Mouse (Mus musculus) erythroblast, adult 5-6 weeks (primary cell): ENCODE data around the gene Hsf4. TPM values are rescaled to one million over a fixed set of nuclear protein-coding genes. Genes with fewer than 3 reads are reported as not detected.
A peak's percentile ranks its signal among the peaks of the same experiment; 100 is the strongest.

ENCODE experiments used
- ATAC-seq: replicated peaks from 2 replicates; pipeline ENCODE4 v1.8.0; 2016; ENCODE audit warnings: moderate number of reproducible peaks, mild to moderate bottlenecking, moderate TSS enrichment, inconsistent platforms; ENCODE audit not compliant: poor library complexity, low FRiP score, severe bottlenecking
- total RNA-seq, 2 experiments: library from RNA; stranded (forward) in 1 of 2; stranded (reverse) in 1 of 2; fragments of 150-400 nt in 1 of 2; fragments of 200-764, 138-1000 nt in 1 of 2; gene quantifications; 2 replicates each; pipeline versions ENCODE4 v1.2.3 to v1.2.4; 2015 to 2017; ENCODE audit warnings: low replicate concordance in 2 of 2

The Hsf4 gene
- total RNA-seq, 2 experiments from 2014 or later, result not detected

- peak; percentile 7; the same call in 1 of the 2 replicates for ATAC-seq
These were observed 10.5 kb upstream of the Hsf4 start for GRCm38 (mm10) chr8:105258911-105259720.

GRCm38 (mm10) chr8:105259721-105260320, 9.8 kb upstream of the Hsf4 start:
- ATAC-seq, result peak; percentile 66

- ATAC-seq, result no peak
These were observed 9.1 kb upstream of the Hsf4 start for GRCm38 (mm10) chr8:105260371-105261099.

GRCm38 (mm10) chr8:105261326-105261980, 8.1 kb upstream of the Hsf4 start:
- ATAC-seq, result no peak

- no peak for ATAC-seq
These were observed 6.2 kb upstream of the Hsf4 start for GRCm38 (mm10) chr8:105263244-105263912.

GRCm38 (mm10) chr8:105264024-105264982, 5.3 kb upstream of the Hsf4 start, which contains the start of the genes Tradd and Fbxl8:
Tradd (minus strand) TSS chr8:105264609.
Fbxl8 (plus strand) TSS chr8:105264648.
- ATAC-seq, result peak; percentile 90

GRCm38 (mm10) chr8:105265128-105265527, 4.5 kb upstream of the Hsf4 start:
- no peak for ATAC-seq

GRCm38 (mm10) chr8:105266775-105267174, 2.8 kb upstream of the Hsf4 start:
- no peak for ATAC-seq

- no peak for ATAC-seq
These were observed 1.1 kb upstream of the Hsf4 start for GRCm38 (mm10) chr8:105268342-105269074.

GRCm38 (mm10) chr8:105269075-105269458, 534 bp upstream of the Hsf4 start:
- ATAC-seq, result no peak

GRCm38 (mm10) chr8:105270101-105270915, 707 bp downstream of the Hsf4 start:
- ATAC-seq, result no peak

- ATAC-seq, result no peak
These were observed 1.2 kb downstream of the Hsf4 start for GRCm38 (mm10) chr8:105270916-105271186.

- no peak for ATAC-seq
These were observed 5.8 kb downstream of the Hsf4 start for GRCm38 (mm10) chr8:105275387-105275786.

GRCm38 (mm10) chr8:105275840-105276239, 6.2 kb downstream of the Hsf4 start, which contains the start of gene Nol3:
Nol3 (plus strand) TSS chr8:105276140.
- ATAC-seq, result no peak

GRCm38 (mm10) chr8:105276292-105277120, 6.9 kb downstream of the Hsf4 start:
- peak; percentile 37; the same call in 1 of the 2 replicates for ATAC-seq

- peak; percentile 79 for ATAC-seq
These were observed 9.3 kb downstream of the Hsf4 start for GRCm38 (mm10) chr8:105278911-105279334.
